Mouse (Mus musculus) C2C12 (cell line): ENCODE measurements around the gene Brpf3.

Experiments
- CEBPB ChIP-seq: IDR thresholded peaks from one replicate; pipeline ENCODE4 v1.6.1; 2011; ENCODE audit warnings: low read depth, mild to moderate bottlenecking, control low read depth, moderate library complexity
- CTCF ChIP-seq: IDR thresholded peaks from one replicate; pipeline ENCODE4 v1.5.1; 2011; ENCODE audit not compliant: control insufficient read depth, insufficient read depth, insufficient read length
- MAX ChIP-seq: IDR thresholded peaks from one replicate; pipeline ENCODE4 v1.6.1; 2011; ENCODE audit warnings: mild to moderate bottlenecking, control low read depth
- MYOD1 ChIP-seq: IDR thresholded peaks from one replicate; pipeline ENCODE4 v1.6.1; 2011; ENCODE audit warnings: low read depth; ENCODE audit not compliant: control insufficient read depth, insufficient read length
- USF1 ChIP-seq: IDR thresholded peaks from one replicate; pipeline ENCODE4 v1.6.1; 2011; ENCODE audit warnings: low read depth, mild to moderate bottlenecking, control low read depth, moderate library complexity

GRCm38 (mm10) chr17:28831065-28831464 is 30.2 kb downstream of the Brpf3 start:
- no peak for TF ChIP-seq MYOD1
- no peak for TF ChIP-seq MAX
- TF ChIP-seq CEBPB, result no peak
- TF ChIP-seq CTCF, result no peak
- no peak for TF ChIP-seq USF1
